Mouse (Mus musculus) MEL (cell line): ENCODE data around the gene Aspscr1. TPM values are rescaled to one million over a fixed set of nuclear protein-coding genes. Genes with fewer than 3 reads are reported as not detected.

ENCODE experiments used
- DNase-seq: peaks from one replicate; pipeline ENCODE4 v3.0.0; 2011; ENCODE audit warnings: low read depth, low spot score
- H3K27ac ChIP-seq: 2 replicates; pipeline ENCODE4 v1.5.1; 2012; ENCODE audit warnings: low read depth, mild to moderate bottlenecking, control low read depth, low read length, moderate library complexity; ENCODE audit not compliant: control insufficient read depth
- H3K27me3 ChIP-seq, 2 experiments: fragments of 150-350 bp in 1 of 2; sonication (generic) in 1 of 2; 2 replicates each; pipeline ENCODE4 v1.6.1; 2012; ENCODE audit warnings: low read length in 2 of 2, mild to moderate bottlenecking in 2 of 2, improper control_type of control experiment in 1 of 2, moderate library complexity in 1 of 2; ENCODE audit not compliant: insufficient read depth in 2 of 2, control insufficient read depth in 1 of 2
- H3K36me3 ChIP-seq, 2 experiments: 2 replicates each; pipeline ENCODE4 v1.6.1; 2012 to 2014; ENCODE audit warnings: low read length in 2 of 2, improper control_type of control experiment in 1 of 2, inconsistent platforms in 1 of 2, mild to moderate bottlenecking in 1 of 2; ENCODE audit not compliant: insufficient read depth in 2 of 2, control insufficient read depth in 1 of 2
- H3K4me1 ChIP-seq, 2 experiments: fragments of 150-350 bp in 1 of 2; sonication (generic) in 1 of 2; 2 replicates each; pipeline ENCODE4 v1.6.1; 2012; ENCODE audit warnings: low read length in 2 of 2, improper control_type of control experiment in 1 of 2, mild to moderate bottlenecking in 1 of 2; ENCODE audit not compliant: insufficient read depth in 2 of 2, control insufficient read depth in 1 of 2
- H3K4me3 ChIP-seq, 2 experiments: fragments of 150-350 bp in 1 of 2; sonication (generic) in 1 of 2; 2 replicates each; pipeline ENCODE4 v1.5.1; 2012; ENCODE audit warnings: low read depth in 2 of 2, low read length in 2 of 2, mild to moderate bottlenecking in 2 of 2, moderate library complexity in 2 of 2, control low read depth in 1 of 2, improper control_type of control experiment in 1 of 2; ENCODE audit not compliant: control insufficient read depth in 1 of 2, insufficient read depth in 1 of 2
- H3K79me2 ChIP-seq: 2 replicates; pipeline ENCODE4 v1.6.1; 2012; ENCODE audit warnings: mild to moderate bottlenecking, low read length, moderate library complexity; ENCODE audit not compliant: control insufficient read depth, poor library complexity, insufficient read depth
- H3K9ac ChIP-seq: 2 replicates; pipeline ENCODE4 v1.6.1; 2012; ENCODE audit warnings: low read depth, mild to moderate bottlenecking, control low read depth, low read length, moderate library complexity; ENCODE audit not compliant: control insufficient read depth, poor library complexity, severe bottlenecking
- H3K9me3 ChIP-seq: fragments of 150-350 bp; sonication (generic); replicated peaks from 2 replicates; pipeline ENCODE4 v1.6.1; 2012; ENCODE audit warnings: mild to moderate bottlenecking, low read length, improper control_type of control experiment, moderate library complexity; ENCODE audit not compliant: insufficient read depth
- CHD1 ChIP-seq: IDR thresholded peaks from 2 replicates; pipeline ENCODE4 v1.6.1; 2012; ENCODE audit warnings: low read depth, mild to moderate bottlenecking, inconsistent platforms, low read length, improper control_type of control experiment
- CHD2 ChIP-seq: IDR thresholded peaks from 2 replicates; pipeline ENCODE4 v1.6.1; 2011; ENCODE audit warnings: low read length, improper control_type of control experiment
- E2F4 ChIP-seq: IDR thresholded peaks from 2 replicates; pipeline ENCODE4 v1.6.1; 2011; ENCODE audit warnings: low read depth, low read length, improper control_type of control experiment, borderline replicate concordance
- ELF1 ChIP-seq: IDR thresholded peaks from 2 replicates; pipeline ENCODE4 v1.6.1; 2014; ENCODE audit warnings: low read depth, mild to moderate bottlenecking, inconsistent platforms, low read length, improper control_type of control experiment, moderate library complexity
- ETS1 ChIP-seq: IDR thresholded peaks from 2 replicates; pipeline ENCODE4 v1.6.1; 2012; ENCODE audit warnings: low read depth, mild to moderate bottlenecking, inconsistent platforms, low read length, improper control_type of control experiment, moderate library complexity
- GATA1 ChIP-seq: IDR thresholded peaks from 2 replicates; pipeline ENCODE4 v1.6.1; 2011; ENCODE audit warnings: low read depth, low read length, improper control_type of control experiment
- JUND ChIP-seq: IDR thresholded peaks from 2 replicates; pipeline ENCODE4 v1.6.1; 2011; ENCODE audit warnings: low read depth, mild to moderate bottlenecking, improper control_type of control experiment, low read length
- MAX ChIP-seq: IDR thresholded peaks from 2 replicates; pipeline ENCODE4 v1.6.1; 2011; ENCODE audit warnings: low read length, improper control_type of control experiment
- NELFE ChIP-seq: IDR thresholded peaks from 2 replicates; pipeline ENCODE4 v1.6.1; 2011; ENCODE audit warnings: low read depth, low read length, improper control_type of control experiment
- NRF1 ChIP-seq: IDR thresholded peaks from 2 replicates; pipeline ENCODE4 v1.6.1; 2014; ENCODE audit warnings: low read depth, mild to moderate bottlenecking, inconsistent platforms, low read length, improper control_type of control experiment, moderate library complexity; ENCODE audit not compliant: poor library complexity, insufficient read depth, severe bottlenecking
- POLR2A ChIP-seq, 2 experiments: IDR thresholded peaks; 2 replicates each; pipeline ENCODE4 v1.6.1; 2011 to 2012; ENCODE audit warnings: low read length in 2 of 2, mild to moderate bottlenecking in 2 of 2, control low read depth in 1 of 2, improper control_type of control experiment in 1 of 2, low read depth in 1 of 2, moderate library complexity in 1 of 2; ENCODE audit not compliant: control insufficient read depth in 1 of 2, insufficient read depth in 1 of 2, poor library complexity in 1 of 2
- POLR2AphosphoS2 ChIP-seq: IDR thresholded peaks from 2 replicates; pipeline ENCODE4 v1.6.1; 2011; ENCODE audit warnings: low read length, improper control_type of control experiment
- POLR2AphosphoS5 ChIP-seq: IDR thresholded peaks from 2 replicates; pipeline ENCODE4 v1.6.1; 2012; ENCODE audit warnings: low read depth, borderline replicate concordance, mild to moderate bottlenecking, inconsistent platforms, low read length, moderate library complexity, mixed read lengths
- RCOR1 ChIP-seq: IDR thresholded peaks from 2 replicates; pipeline ENCODE4 v1.6.1; 2012; ENCODE audit warnings: low read depth, mild to moderate bottlenecking, inconsistent platforms, low read length, improper control_type of control experiment
- SIN3A ChIP-seq: IDR thresholded peaks from 2 replicates; pipeline ENCODE4 v1.6.1; 2012; ENCODE audit warnings: low read length, improper control_type of control experiment, inconsistent platforms
- TAL1 ChIP-seq: IDR thresholded peaks from 2 replicates; pipeline ENCODE4 v1.6.1; 2012; ENCODE audit warnings: mild to moderate bottlenecking, inconsistent platforms, low read length, moderate library complexity, mixed read lengths
- TBP ChIP-seq: IDR thresholded peaks from 2 replicates; pipeline ENCODE4 v1.8.0; 2011; ENCODE audit warnings: low read depth, low read length, improper control_type of control experiment
- USF1 ChIP-seq: IDR thresholded peaks from 2 replicates; pipeline ENCODE4 v1.6.1; 2014; ENCODE audit warnings: low read depth, mild to moderate bottlenecking, inconsistent platforms, low read length, improper control_type of control experiment, moderate library complexity
- USF2 ChIP-seq, 2 experiments: IDR thresholded peaks; 2 replicates each; pipeline ENCODE4 v1.6.1; 2011 to 2012; ENCODE audit warnings: improper control_type of control experiment in 2 of 2, low read length in 2 of 2, borderline replicate concordance in 1 of 2, inconsistent platforms in 1 of 2, low read depth in 1 of 2, mild to moderate bottlenecking in 1 of 2; ENCODE audit not compliant: insufficient read depth in 1 of 2
- ZC3H11A ChIP-seq: IDR thresholded peaks from 2 replicates; pipeline ENCODE4 v1.6.1; 2012; ENCODE audit warnings: low read depth, mild to moderate bottlenecking, inconsistent platforms, low read length, improper control_type of control experiment
- polyA plus RNA-seq, 2 experiments: library from polyadenylated mRNA; stranded (reverse) in 1 of 2; unstranded in 1 of 2; fragments of >175 nt in 1 of 2; fragments of >200 nt in 1 of 2; gene quantifications; 2 replicates each; pipeline versions ENCODE4 v1.2.1 to v1.2.4; 2012; ENCODE audit warnings: low replicate concordance in 2 of 2, low read depth in 1 of 2; ENCODE audit not compliant: insufficient read length in 2 of 2, insufficient read depth in 1 of 2, missing spikeins in 1 of 2
- total RNA-seq: library from RNA; depleted of rRNA; stranded (reverse); fragments of 300-350 nt; gene quantifications from 2 replicates; pipeline ENCODE4 v1.2.3, GENCODE M21; 2012

Aspscr1 gene
- total and polyA plus RNA-seq, 3 experiments: 36.2 to 72.5 TPM; not detected in 1

DNA sequence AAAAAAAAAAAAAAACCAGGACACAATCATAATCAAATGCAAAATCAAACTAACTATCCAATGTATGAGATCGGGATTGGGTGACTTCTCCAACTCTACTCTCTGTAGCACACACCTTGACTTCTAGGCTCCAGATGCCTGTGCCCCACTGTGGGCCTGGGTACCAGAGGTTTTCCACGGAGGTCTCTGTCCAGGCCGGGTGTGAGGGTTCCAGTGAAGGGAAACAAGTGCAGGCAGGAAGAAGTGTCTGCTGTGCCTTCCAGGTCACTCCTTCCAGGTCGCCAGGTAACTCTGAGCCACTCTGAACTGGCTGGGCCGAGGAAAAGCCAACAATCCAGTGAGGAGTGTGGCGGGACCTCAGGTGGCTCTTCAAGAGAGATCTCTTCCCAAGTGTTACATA is 63.7 kb downstream of the Aspscr1 start:
- peaks cover 3 to 4% of the 10 kb centered on the region in 2 experiments for H3K27me3 ChIP-seq

DNA sequence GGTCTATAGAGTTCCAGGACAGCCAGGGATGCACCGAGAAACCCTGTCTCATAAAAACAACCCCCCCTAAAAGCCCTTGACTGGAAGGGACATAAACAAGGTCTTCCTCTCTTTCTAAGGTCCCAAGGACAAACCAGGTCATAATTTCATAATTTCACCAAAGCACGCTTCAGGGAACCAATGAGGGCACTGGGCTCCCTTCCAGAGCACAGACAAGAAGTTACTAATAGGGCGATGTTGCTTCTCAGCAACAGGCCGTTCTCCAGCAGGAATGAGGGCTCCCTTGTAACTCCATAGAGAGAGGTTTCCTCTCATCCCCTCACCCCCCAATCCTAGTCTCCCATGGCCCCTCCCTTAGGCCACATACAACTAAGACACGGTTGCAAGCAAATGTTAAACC is 68.2 kb downstream of the Aspscr1 start:
- TF ChIP-seq TBP: no peak
- TF ChIP-seq POLR2A (IDR thresholded peaks at IDR 0.05; ENCODE audit: control insufficient read depth in 1 of 2, insufficient read depth in 1 of 2, low read depth in 1 of 2, low read length in 2 of 2, poor library complexity in 1 of 2): no peak
- TF ChIP-seq ETS1: no peak
- no peak for TF ChIP-seq USF1
- no peak for TF ChIP-seq TAL1
- no peak for DNase-seq
- H3K27ac ChIP-seq: no peak overlapping the region
- H3K9ac ChIP-seq: no peak overlapping the region
- no peaks in the 10 kb centered on the region for H3K79me2 ChIP-seq
- no peak overlapping the region for H3K4me3 ChIP-seq
- H3K27me3 ChIP-seq: peaks cover 3% of the 10 kb centered on the region in 2 experiments
- no peaks in the 10 kb centered on the region for H3K36me3 ChIP-seq
- no peaks in the 10 kb centered on the region for H3K9me3 ChIP-seq
- no peaks in the 10 kb centered on the region for H3K4me1 ChIP-seq

More for the DNA sequence above, 63.7 kb downstream of the Aspscr1 start:
- Histone ChIP-seq H3K79me2 (no peaks in the 10 kb centered on the region), H3K4me3 (no peak overlapping the region), H3K4me1 (no peaks in the 10 kb centered on the region), H3K9ac (no peak overlapping the region), H3K36me3 (no peaks in the 10 kb centered on the region), H3K9me3 (no peaks in the 10 kb centered on the region), H3K27ac (no peak overlapping the region)
- TF ChIP-seq ZC3H11A (no peak), CHD2 (no peak), JUND (no peak), SIN3A (no peak), MAX (no peak), POLR2AphosphoS5 (no peak), E2F4 (no peak), CHD1 (no peak), POLR2AphosphoS2 (no peak), POLR2A (IDR thresholded peaks at IDR 0.05; ENCODE audit: control insufficient read depth in 1 of 2, insufficient read depth in 1 of 2, low read depth in 1 of 2, low read length in 2 of 2, poor library complexity in 1 of 2) (no peak), ELF1 (no peak), NELFE (no peak), NRF1 (no peak)
- no peak for DNase-seq

DNA sequence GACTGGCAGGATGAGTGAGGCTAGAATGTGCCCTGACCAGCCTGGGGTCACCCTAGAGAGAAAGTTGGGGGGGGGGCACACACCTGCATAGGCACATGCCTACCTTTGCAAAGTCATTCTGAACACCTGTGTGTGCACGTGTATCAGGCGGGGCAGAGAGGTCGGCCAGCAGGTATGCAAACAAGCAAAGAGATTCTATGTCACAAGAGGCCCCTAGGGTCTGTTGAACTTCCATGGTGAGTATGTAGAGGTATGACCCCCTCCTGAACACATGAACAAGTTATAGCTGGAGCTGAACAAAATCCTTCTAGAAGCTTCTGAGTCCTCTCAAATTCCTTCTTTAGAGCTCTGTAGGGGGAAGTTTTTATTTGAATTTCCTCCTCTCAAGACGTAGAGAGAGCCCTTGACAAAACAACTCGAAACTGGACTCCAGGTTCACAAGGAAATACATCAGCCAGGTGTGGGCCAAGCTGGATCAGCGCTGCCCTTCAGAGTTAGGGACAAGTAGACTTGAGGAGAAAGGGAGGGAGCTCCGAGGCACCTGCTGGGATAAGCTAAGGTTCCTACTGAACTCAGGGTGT is 71.4 kb downstream of the Aspscr1 start:
- H3K36me3 ChIP-seq: no peaks in the 10 kb centered on the region
- H3K27me3 ChIP-seq: peaks cover 0 to 3% of the 10 kb centered on the region in 2 experiments; a peak in 3 of 4 replicates
- no peaks in the 10 kb centered on the region; a peak in 2 of 4 replicates for H3K4me1 ChIP-seq
- H3K4me3 ChIP-seq: no peak overlapping the region
- no peaks in the 10 kb centered on the region for H3K79me2 ChIP-seq
- H3K9me3 ChIP-seq: no peaks in the 10 kb centered on the region
- TF ChIP-seq USF2 (IDR thresholded peaks at IDR 0.05; ENCODE audit: borderline replicate concordance in 1 of 2, insufficient read depth in 1 of 2, low read depth in 1 of 2, low read length in 2 of 2) (no peak), GATA1 (no peak), RCOR1 (no peak)
- TF ChIP-seq, all 39 proteins: peak for 0
- DNase-seq: no peak
- Histone ChIP-seq H3K27ac (no peak overlapping the region), H3K9ac (no peak overlapping the region)
